Mouse (Mus musculus): ENCODE results near the gene Lmtk2.
A peak's percentile ranks its signal among the peaks of the same experiment; 100 is the strongest.

Lmtk2 gene

DNA sequence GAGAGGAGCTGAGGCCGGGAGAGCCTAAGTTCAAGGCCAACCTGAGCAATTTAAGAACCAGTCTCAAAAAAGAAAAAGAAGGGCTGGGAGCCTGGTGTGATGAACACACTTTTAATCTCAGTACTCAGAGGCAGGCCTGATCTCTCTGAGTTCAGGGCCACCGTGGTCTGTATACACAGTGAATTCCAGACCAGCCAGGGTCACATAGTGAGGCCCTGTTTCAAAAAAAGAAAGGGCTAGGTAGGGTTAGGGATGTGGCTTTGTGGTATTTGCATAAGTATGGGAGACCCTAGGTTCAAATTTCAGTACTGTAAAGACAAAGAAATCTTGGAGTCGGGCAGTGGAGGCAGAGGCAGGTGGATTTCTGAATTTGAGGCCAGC, 5.9 kb downstream of the Lmtk2 start:
- no peak for DNase-seq (ENCODE audit: low read depth, low spot score)

GRCm38 (mm10) chr5:144109201-144109600, 9.0 kb downstream of the Lmtk2 start:
- DNase-seq (ENCODE audit: low read depth, low spot score): no peak

- no peak for DNase-seq (ENCODE audit: low read depth, low spot score)
These were observed 12.6 kb downstream of the Lmtk2 start for GRCm38 (mm10) chr5:144112574-144113438.

DNA sequence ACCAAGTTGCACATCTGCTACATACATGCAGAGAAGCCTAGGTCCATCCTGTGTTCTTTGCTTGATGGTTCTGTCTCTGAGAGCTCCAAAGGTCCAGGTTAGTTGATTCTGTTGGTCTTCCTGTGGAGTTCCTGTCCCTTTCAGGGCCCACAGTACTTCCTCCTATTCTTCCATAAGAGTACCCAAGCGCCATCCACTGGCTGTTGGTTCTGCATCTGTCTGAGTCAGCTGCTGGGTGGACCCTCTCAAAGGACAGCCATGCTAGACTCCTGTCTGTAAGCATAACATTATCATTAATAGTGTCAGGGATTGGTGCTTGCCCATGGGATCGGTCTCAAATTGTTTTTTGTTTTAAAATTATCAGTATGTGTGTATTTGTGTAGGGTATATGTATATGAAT, 13.8 kb downstream of the Lmtk2 start:
- DNase-seq (ENCODE audit: low read depth, low spot score): no peak

GRCm38 (mm10) chr5:144114970-144115627, 14.9 kb downstream of the Lmtk2 start:
- no peak for DNase-seq (ENCODE audit: low read depth, low spot score)

- no peak for DNase-seq (ENCODE audit: low read depth, low spot score)
These were observed 15.4 kb downstream of the Lmtk2 start for GRCm38 (mm10) chr5:144115628-144115977.

- DNase-seq (ENCODE audit: low read depth, low spot score): no peak
These were observed 18.0 kb downstream of the Lmtk2 start for GRCm38 (mm10) chr5:144118271-144118670.

- DNase-seq (ENCODE audit: low read depth, low spot score): no peak
These were observed 19.1 kb downstream of the Lmtk2 start for GRCm38 (mm10) chr5:144119286-144119685.

DNA sequence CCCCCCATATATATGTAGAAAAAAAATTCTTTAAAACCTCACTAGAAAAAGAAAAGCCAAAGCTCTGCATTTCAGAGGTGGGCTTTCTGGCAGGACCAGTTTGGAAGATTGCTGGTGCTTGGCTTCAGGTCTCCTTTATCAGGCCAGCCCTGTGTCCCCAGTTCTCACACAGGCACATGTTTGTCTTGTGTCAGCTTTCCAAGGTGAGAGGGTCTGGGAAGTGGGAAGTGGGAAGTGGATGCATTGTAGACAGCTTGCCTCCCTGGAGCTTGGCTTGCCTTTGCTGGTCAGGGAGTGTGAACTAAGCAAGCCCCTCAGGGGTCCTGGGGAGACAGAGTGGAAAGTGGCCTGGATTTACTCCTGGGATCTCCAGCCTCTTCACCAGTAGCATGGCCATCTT, 21.3 kb downstream of the Lmtk2 start:
- no peak for DNase-seq (ENCODE audit: low read depth, low spot score)

DNA sequence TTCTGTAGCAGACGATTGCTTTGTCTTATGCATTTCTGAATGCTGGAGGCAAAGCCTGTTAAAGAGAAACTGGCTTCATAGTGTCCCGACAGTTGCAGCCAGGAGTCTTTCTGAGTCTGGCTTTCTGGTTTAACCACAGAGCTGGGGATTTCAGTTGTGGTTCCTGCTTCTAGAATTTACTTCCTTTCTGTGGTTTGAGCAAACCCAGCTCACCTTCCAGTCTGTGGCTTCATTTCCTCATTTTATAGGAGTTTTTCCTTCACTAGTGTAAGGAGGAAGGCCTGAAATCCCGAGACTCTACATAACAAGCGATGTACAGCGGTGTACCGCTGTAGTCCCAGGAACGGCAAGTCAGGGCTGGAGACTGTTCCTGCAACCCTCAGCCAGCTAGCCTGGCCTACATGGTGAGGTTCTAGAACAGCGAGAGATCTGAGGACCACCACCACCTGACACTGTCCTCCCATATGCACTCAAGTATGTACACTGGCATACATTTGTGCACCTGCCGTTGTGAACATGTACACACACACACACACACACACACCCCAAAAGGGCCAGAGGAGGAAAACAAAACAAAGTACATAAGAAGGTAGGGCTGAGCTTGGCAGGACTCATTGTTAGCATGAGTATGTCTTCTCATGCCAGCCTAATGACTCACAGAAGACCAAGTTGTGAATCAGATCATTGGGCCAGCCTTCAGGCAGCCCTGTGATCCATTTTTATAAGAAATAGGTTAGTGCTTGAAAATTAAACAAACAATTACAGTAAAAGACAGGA, 25.9 kb downstream of the Lmtk2 start:
- DNase-seq (ENCODE audit: low read depth, low spot score): no peak

- no peak for DNase-seq (ENCODE audit: low read depth, low spot score)
These were observed 43.3 kb downstream of the Lmtk2 start for GRCm38 (mm10) chr5:144143531-144143930.

- no peak for DNase-seq (ENCODE audit: low read depth, low spot score)
These were observed 46.7 kb downstream of the Lmtk2 start for GRCm38 (mm10) chr5:144146898-144147297.

DNA sequence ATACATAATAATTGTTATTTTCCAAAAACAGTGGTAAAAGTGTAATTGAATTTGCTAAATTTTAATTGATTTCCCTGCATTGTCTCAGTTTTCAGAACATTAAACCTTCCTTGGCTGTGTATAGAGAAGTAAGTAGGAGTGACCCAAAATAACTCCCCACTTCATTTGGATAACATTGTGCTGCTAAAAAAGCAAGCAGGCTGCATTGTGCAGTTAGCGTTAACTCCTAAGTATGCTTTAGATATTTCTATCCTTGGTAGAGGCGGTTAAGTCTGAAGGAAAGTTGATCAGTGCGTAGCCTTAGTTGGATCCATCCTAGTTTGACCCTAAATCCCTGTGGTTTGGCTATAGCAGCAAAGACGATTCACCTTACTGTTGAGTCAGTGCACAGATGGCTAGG, 49.3 kb downstream of the Lmtk2 start:
- no peak for DNase-seq (ENCODE audit: low read depth, low spot score)

GRCm38 (mm10) chr5:144151270-144151669, 51.0 kb downstream of the Lmtk2 start:
- DNase-seq (ENCODE audit: low read depth, low spot score): no peak

DNA sequence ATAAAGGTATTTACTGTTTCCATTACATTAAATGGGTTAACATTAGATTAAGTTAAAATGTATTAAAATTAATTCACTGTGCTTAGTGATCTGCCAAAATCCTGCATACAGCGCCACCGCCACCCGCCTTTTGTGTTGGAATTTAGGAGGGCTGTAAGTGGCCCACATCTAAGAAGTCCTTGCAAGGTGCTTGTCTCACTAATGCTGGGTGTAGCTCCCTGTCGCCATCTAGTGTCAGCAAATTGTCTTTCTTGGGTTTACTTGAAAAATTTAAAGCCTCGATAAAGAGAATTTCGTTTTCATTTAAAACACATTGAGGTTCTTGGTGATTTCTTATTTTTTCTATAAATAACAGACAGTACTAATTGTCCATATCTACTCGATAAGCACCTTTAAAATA, 54.3 kb downstream of the Lmtk2 start:
- peak; percentile 75 for DNase-seq (ENCODE audit: low read depth, low spot score)

DNA sequence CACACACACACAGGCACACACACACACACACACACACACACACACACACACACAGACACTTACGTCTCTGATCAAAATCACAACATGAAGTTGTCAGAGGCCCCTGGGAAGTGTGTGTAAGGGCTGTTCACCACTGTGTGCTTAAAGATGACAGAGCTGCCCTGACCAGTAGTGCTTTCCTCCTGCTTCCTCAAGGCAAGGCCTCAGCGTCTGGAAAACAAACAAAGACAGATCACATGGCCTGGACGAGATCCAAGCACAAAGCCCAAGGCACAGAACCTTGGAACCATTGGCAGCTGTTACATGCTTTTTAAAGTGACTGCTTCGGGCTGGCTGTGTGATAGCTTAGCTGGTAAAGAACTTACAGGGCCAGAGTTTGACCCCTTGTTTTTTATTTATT, 58.4 kb downstream of the Lmtk2 start:
- DNase-seq (ENCODE audit: low read depth, low spot score): no peak

- no peak for DNase-seq (ENCODE audit: low read depth, low spot score)
These were observed 58.9 kb downstream of the Lmtk2 start for GRCm38 (mm10) chr5:144159137-144159536.

DNA sequence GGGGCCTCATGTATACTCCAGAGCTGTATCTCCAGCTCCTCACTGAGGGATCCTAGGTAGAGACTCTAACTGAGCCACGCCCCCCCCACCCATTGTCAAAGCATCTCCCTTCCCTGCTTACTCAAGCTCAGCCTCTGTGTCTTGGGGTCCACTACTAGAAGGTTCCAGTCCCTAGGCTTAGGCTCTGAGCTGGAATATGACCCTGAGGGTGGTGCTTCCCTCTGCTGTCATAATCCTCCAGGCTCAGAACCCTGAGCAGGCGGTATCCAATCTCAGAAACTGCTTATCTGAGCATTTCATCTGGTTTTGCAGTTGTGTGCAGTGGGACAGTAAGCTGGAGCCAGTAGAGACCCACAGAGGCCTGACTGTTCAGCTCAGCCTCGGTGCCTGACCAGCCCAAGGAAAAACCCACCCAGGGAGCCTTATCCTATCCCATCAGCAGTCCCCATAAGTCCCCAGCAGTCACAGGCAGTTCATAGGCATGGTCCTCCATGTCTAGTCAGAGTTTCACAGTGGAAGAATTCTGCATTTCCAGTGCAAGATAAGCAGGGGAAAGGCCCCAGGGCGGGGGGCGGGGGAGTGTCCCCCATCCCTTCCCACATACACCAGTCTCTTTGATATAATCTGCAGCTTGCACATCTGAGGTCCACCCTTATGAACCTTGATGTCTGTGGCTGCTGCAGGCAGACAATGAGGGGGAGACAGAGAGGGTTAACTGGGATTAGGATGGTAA, 62.0 kb downstream of the Lmtk2 start:
- DNase-seq (ENCODE audit: low read depth, low spot score): no peak

DNA sequence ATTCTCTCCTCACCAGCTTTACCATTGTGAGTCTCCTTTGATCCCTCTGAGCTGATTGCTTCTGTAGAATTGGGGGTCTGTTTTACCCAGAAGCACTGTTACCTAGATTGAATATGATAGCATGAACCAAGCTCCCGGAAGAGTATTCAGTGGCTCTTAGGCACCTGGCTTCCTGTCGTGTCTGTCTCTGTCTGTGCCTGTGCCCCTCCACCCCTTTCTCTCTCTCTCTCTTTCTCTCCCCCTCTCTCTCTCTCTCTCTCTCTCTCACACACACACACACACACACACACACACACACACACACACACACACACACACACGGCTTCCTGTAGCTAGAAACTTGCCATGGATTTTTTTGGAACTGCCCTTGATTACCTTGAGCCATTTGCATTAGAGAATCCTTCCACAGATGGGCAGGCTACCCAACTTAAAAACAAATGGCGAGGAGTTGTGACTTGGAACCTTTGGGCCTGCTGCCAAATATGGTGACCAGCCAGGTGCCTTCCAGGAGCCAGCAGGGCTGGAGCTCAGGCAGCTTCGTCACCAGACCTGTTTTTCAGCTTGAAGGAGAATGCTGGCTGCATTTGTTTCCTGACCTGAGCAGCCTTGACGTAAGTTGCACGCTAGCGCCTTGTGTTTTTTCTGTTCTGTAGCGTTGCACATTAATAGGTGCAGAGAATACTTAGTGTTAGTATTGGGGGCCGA, 62.7 kb downstream of the Lmtk2 start:
- no peak for DNase-seq (ENCODE audit: low read depth, low spot score)

GRCm38 (mm10) chr5:144165756-144166155, 65.5 kb downstream of the Lmtk2 start:
- DNase-seq (ENCODE audit: low read depth, low spot score): no peak

DNA sequence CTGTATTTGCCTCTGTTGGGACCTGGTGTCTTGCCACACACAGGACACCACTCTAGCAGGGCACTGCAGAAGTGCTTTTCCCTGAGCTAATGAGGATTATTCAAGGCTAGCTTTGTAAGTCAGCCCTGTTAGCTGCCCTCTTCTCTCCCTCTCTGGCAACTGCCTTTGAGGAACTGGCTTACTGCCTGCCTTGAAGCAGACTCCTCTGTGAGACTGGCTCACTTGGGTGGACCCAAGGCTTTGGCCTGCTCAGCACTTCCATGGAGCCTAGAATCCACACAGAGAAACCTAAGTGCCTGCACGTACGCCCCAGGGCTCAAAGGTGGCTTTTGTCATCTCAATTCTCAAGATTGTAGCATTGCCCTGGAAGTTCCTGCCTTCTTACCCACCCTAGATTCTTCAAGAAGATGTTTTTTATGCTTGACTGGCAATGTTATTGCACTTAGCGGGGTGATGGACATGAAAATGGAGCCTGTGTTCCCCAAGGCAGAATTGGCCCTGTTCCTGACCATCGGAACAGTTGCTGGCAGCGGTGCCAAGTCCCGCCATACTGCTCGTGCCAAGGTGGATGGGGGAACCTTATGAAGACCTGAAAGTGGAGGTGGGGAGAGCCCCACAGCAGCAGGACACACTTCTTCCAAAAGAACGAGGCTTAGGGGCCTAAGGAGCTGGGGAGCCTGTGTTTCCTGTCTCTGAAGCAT, 69.2 kb downstream of the Lmtk2 start:
- DNase-seq (ENCODE audit: low read depth, low spot score): no peak

Data from forelimb bud, embryonic 11.5 days (tissue).